Mouse (Mus musculus) hindbrain, postnatal 0 days (tissue): ENCODE measurements around the gene Cib4. TPM values are rescaled to one million over a fixed set of nuclear protein-coding genes. Genes with fewer than 3 reads are reported as not detected.

Source experiments
- ATAC-seq: fragments of 200-750 bp; cut with Nextera tagmentation; 2 replicates; pipeline ENCODE4 v1.8.0; 2017; ENCODE audit warnings: mild to moderate bottlenecking, moderate TSS enrichment, moderate library complexity
- DNase-seq: peaks from one replicate; pipeline ENCODE4 v3.0.0-alpha.2; 2015; ENCODE audit warnings: low spot score
- H3K27ac ChIP-seq: fragments of 300-500 bp; sonication (generic); 2 replicates; pipeline ENCODE4 v1.5.1; 2014; ENCODE audit warnings: mild to moderate bottlenecking
- H3K27me3 ChIP-seq: fragments of 300-500 bp; sonication (generic); 2 replicates; pipeline ENCODE4 v1.6.1; 2014; ENCODE audit warnings: low read length, mixed read lengths; ENCODE audit not compliant: insufficient read depth
- H3K36me3 ChIP-seq: fragments of 300-500 bp; sonication (generic); 2 replicates; pipeline ENCODE4 v1.6.1; 2014; ENCODE audit warnings: low read length, mixed read lengths; ENCODE audit not compliant: insufficient read depth
- H3K4me1 ChIP-seq: fragments of 300-500 bp; sonication (generic); 2 replicates; pipeline ENCODE4 v1.6.1; 2014; ENCODE audit warnings: antibody characterized with exemption, low read length, mixed read lengths; ENCODE audit not compliant: insufficient read depth
- H3K4me2 ChIP-seq: fragments of 300-500 bp; sonication (generic); 2 replicates; pipeline ENCODE4 v1.6.1; 2014; ENCODE audit warnings: low read depth, mild to moderate bottlenecking, low read length, moderate library complexity, mixed read lengths
- H3K4me3 ChIP-seq: fragments of 300-500 bp; sonication (generic); 2 replicates; pipeline ENCODE4 v1.5.1; 2014; ENCODE audit warnings: low read length
- H3K9ac ChIP-seq: fragments of 300-500 bp; sonication (generic); replicated peaks from 2 replicates; pipeline ENCODE4 v1.6.1; 2014; ENCODE audit warnings: mild to moderate bottlenecking, low read length, moderate library complexity, mixed read lengths
- H3K9me3 ChIP-seq: fragments of 300-500 bp; sonication (generic); 2 replicates; pipeline ENCODE4 v1.6.1; 2016; ENCODE audit warnings: low read length, mixed read lengths
- CTCF ChIP-seq: IDR thresholded peaks from 2 replicates; pipeline ENCODE4 v1.5.1; 2016; ENCODE audit warnings: antibody characterized with exemption, control low read depth, low read depth
- WGBS: fragments of 180-500 bp; shearing (Covaris S2); extraction: QIAGEN DNeasy Blood & Tissue Kit; methylation state at CpG from one replicate; pipeline ENCODE4 v1.1.7; 2014; 5-methylcytosine and 5-hydroxymethylcytosine counted together
- polyA plus RNA-seq: library from polyadenylated mRNA; unstranded; fragments of >200 nt; fragmentation: Nextera tagmentation; extraction: Ambion mirVana; gene quantifications from 2 replicates; pipeline ENCODE4 v1.2.1, GENCODE M21; 2015
- total RNA-seq: library from RNA; depleted of rRNA; stranded (reverse); fragments of >200 nt; gene quantifications from 2 replicates; pipeline ENCODE4 v1.2.3, GENCODE M21; 2014

The Cib4 gene
- total and polyA plus RNA-seq, 2 experiments from 2014 or later: not detected

- Histone ChIP-seq H3K9ac (no peak overlapping the region), H3K4me2 (no peak overlapping the region), H3K27me3 (no peaks in the 10 kb centered on the region), H3K4me3 (no peak overlapping the region), H3K36me3 (no peaks in the 10 kb centered on the region), H3K27ac (no peak overlapping the region), H3K4me1 (no peaks in the 10 kb centered on the region), H3K9me3 (no peaks in the 10 kb centered on the region)
- DNase-seq (no peak), ATAC-seq (no peak)
- no peak for TF ChIP-seq CTCF
- 76% methylated on average over 10 of the region's 10 CpGs for WGBS
Observed at GRCm38 (mm10) chr5:30520214-30520732, 25.4 kb downstream of the Cib4 start.

GRCm38 (mm10) chr5:30519494-30519893 is 26.1 kb downstream of the Cib4 start:
- no peak for TF ChIP-seq CTCF
- WGBS: 32% methylated on average over 7 of the region's 7 CpGs
- no peaks in the 10 kb centered on the region for H3K27me3 ChIP-seq
- no peak overlapping the region for H3K4me2 ChIP-seq
- H3K36me3 ChIP-seq: no peaks in the 10 kb centered on the region
- DNase-seq (peak; percentile 25), ATAC-seq (no peak)
- no peaks in the 10 kb centered on the region for H3K4me1 ChIP-seq
- H3K27ac ChIP-seq: no peak overlapping the region
- H3K4me3 ChIP-seq: no peak overlapping the region
- H3K9ac ChIP-seq: no peak overlapping the region
- H3K9me3 ChIP-seq: no peaks in the 10 kb centered on the region

- Histone ChIP-seq H3K9me3 (no peaks in the 10 kb centered on the region), H3K4me2 (no peak overlapping the region), H3K27ac (no peak overlapping the region), H3K27me3 (no peaks in the 10 kb centered on the region), H3K4me1 (peaks cover 2% of the 10 kb centered on the region; the same call in 1 of the 2 replicates), H3K9ac (no peak overlapping the region), H3K36me3 (no peaks in the 10 kb centered on the region), H3K4me3 (no peak overlapping the region)
- no peak for DNase-seq
- ATAC-seq: no peak
- WGBS: 78% methylated on average over 6 of the region's 6 CpGs
- no peak for TF ChIP-seq CTCF
Observed at GRCm38 (mm10) chr5:30518547-30518946, 27.1 kb downstream of the Cib4 start.

- Histone ChIP-seq H3K4me2 (no peak overlapping the region), H3K36me3 (no peaks in the 10 kb centered on the region), H3K9me3 (no peaks in the 10 kb centered on the region), H3K4me3 (no peak overlapping the region), H3K4me1 (peaks cover 3% of the 10 kb centered on the region; the same call in 1 of the 2 replicates), H3K9ac (no peak overlapping the region), H3K27me3 (no peaks in the 10 kb centered on the region), H3K27ac (no peak overlapping the region)
- 69% methylated on average over 5 of the region's 5 CpGs for WGBS
- no peak for TF ChIP-seq CTCF
- ATAC-seq (no peak), DNase-seq (no peak)
Observed at GRCm38 (mm10) chr5:30518108-30518507, 27.5 kb downstream of the Cib4 start.

- Histone ChIP-seq H3K9ac (no peak overlapping the region), H3K4me2 (no peak overlapping the region), H3K4me1 (peaks cover 3% of the 10 kb centered on the region; the same call in 1 of the 2 replicates), H3K9me3 (no peaks in the 10 kb centered on the region), H3K27ac (no peak overlapping the region), H3K36me3 (no peaks in the 10 kb centered on the region), H3K4me3 (no peak overlapping the region), H3K27me3 (no peaks in the 10 kb centered on the region)
- no peak for ATAC-seq
- peak; percentile 73 for TF ChIP-seq CTCF
- peak; percentile 51 for DNase-seq
- WGBS: 51% methylated on average over 7 of the region's 7 CpGs
Observed at GRCm38 (mm10) chr5:30516376-30516775, 29.3 kb downstream of the Cib4 start.

- H3K9me3 ChIP-seq: no peaks in the 10 kb centered on the region
- no peak overlapping the region for H3K4me3 ChIP-seq
- peaks cover 3% of the 10 kb centered on the region; the same call in 1 of the 2 replicates for H3K4me1 ChIP-seq
- no peak for TF ChIP-seq CTCF
- H3K36me3 ChIP-seq: no peaks in the 10 kb centered on the region
- peak; percentile 49 for DNase-seq
- no peak overlapping the region for H3K9ac ChIP-seq
- no peaks in the 10 kb centered on the region for H3K27me3 ChIP-seq
- no peak overlapping the region for H3K27ac ChIP-seq
- ATAC-seq: no peak
- no peak overlapping the region for H3K4me2 ChIP-seq
- 37% methylated on average over 8 of the region's 8 CpGs for WGBS
Observed at GRCm38 (mm10) chr5:30513111-30513510, 32.5 kb downstream of the Cib4 start.

- no peak overlapping the region for H3K27ac ChIP-seq
- no peak overlapping the region for H3K9ac ChIP-seq
- no peak overlapping the region for H3K4me3 ChIP-seq
- no peaks in the 10 kb centered on the region for H3K9me3 ChIP-seq
- no peaks in the 10 kb centered on the region for H3K4me1 ChIP-seq
- no peak for TF ChIP-seq CTCF
- ATAC-seq (no peak), DNase-seq (no peak)
- WGBS: 74% methylated on average over 7 of the region's 7 CpGs
- H3K27me3 ChIP-seq: no peaks in the 10 kb centered on the region
- H3K4me2 ChIP-seq: no peak overlapping the region
- H3K36me3 ChIP-seq: no peaks in the 10 kb centered on the region
Observed at GRCm38 (mm10) chr5:30497299-30497698, 48.3 kb downstream of the Cib4 start.
